Mouse (Mus musculus): ENCODE results near the gene Nhlh1. TPM values are rescaled to one million over a fixed set of nuclear protein-coding genes. Genes with fewer than 3 reads are reported as not detected.

Gene Nhlh1
- total RNA-seq (2021) = under 1 TPM in 1 of 2 experiments, not detected in 1; 0.32 TPM

GRCm38 (mm10) chr1:172057491-172057921, at the start of gene Nhlh1:
Gene Nhlh1 (minus strand): TSS chr1:172057573.
- intact Hi-C loops (cut with DNase I) = no loop called here

GRCm38 (mm10) chr1:172105101-172105500, 47.7 kb upstream of the Nhlh1 start:
- intact Hi-C loops (cut with DNase I) = no loop called here

More at GRCm38 (mm10) chr1:172057491-172057921, at the start of gene Nhlh1:
- DNase-seq (ENCODE audit: extremely low spot score in 1 of 2, low spot score in 2 of 2) = no peak

GRCm38 (mm10) chr1:172103619-172104018, 46.2 kb upstream of the Nhlh1 start:
- DNase-seq (ENCODE audit: extremely low spot score in 1 of 2, low spot score in 2 of 2) = no peak
- intact Hi-C loops (cut with DNase I) = no loop called here

More at GRCm38 (mm10) chr1:172105101-172105500, 47.7 kb upstream of the Nhlh1 start:
- no peak for DNase-seq (ENCODE audit: extremely low spot score in 1 of 2, low spot score in 2 of 2)

GRCm38 (mm10) chr1:172099325-172100033, 42.1 kb upstream of the Nhlh1 start:
- DNase-seq (ENCODE audit: extremely low spot score in 1 of 2, low spot score in 2 of 2) = peak in 1 of 2 experiments; percentile 45
- intact Hi-C loops (cut with DNase I) = loop anchor here (2.0 kb wide), 1 partner anchor 15 kb away; no protein-coding TSS in a partner anchor

GRCm38 (mm10) chr1:172095202-172095601, 37.8 kb upstream of the Nhlh1 start:
- no peak for DNase-seq (ENCODE audit: extremely low spot score in 1 of 2, low spot score in 2 of 2)
- intact Hi-C loops (cut with DNase I) = no loop called here

- intact Hi-C loops (cut with DNase I) = no loop called here
- no peak for DNase-seq (ENCODE audit: extremely low spot score in 1 of 2, low spot score in 2 of 2)
Measured at GRCm38 (mm10) chr1:172094295-172094694, 36.9 kb upstream of the Nhlh1 start.

- intact Hi-C loops (cut with DNase I) = no loop called here
- no peak for DNase-seq (ENCODE audit: extremely low spot score in 1 of 2, low spot score in 2 of 2)
Measured at GRCm38 (mm10) chr1:172093522-172093921, 36.1 kb upstream of the Nhlh1 start.

GRCm38 (mm10) chr1:172082899-172083445, 25.6 kb upstream of the Nhlh1 start:
- intact Hi-C loops (cut with DNase I) = no loop called here
- DNase-seq (ENCODE audit: extremely low spot score in 1 of 2, low spot score in 2 of 2) = no peak

- intact Hi-C loops (cut with DNase I) = no loop called here
Measured at GRCm38 (mm10) chr1:172082101-172082898, 24.9 kb upstream of the Nhlh1 start, which contains the start of the genes Copa and Ncstn. Gene Copa (plus strand): TSS chr1:172082529. Gene Ncstn (minus strand): TSS chr1:172082795.

GRCm38 (mm10) chr1:172077981-172078380, 20.6 kb upstream of the Nhlh1 start:
- DNase-seq (ENCODE audit: extremely low spot score in 1 of 2, low spot score in 2 of 2) = no peak
- intact Hi-C loops (cut with DNase I) = no loop called here

More at GRCm38 (mm10) chr1:172082101-172082898, 24.9 kb upstream of the Nhlh1 start, which contains the start of the genes Copa and Ncstn:
- peak; percentile 92 to 94 for DNase-seq (ENCODE audit: extremely low spot score in 1 of 2, low spot score in 2 of 2)

- no peak for DNase-seq (ENCODE audit: extremely low spot score in 1 of 2, low spot score in 2 of 2)
- intact Hi-C loops (cut with DNase I) = no loop called here
Measured at GRCm38 (mm10) chr1:172072604-172073003, 15.2 kb upstream of the Nhlh1 start.

GRCm38 (mm10) chr1:172071556-172071955, 14.2 kb upstream of the Nhlh1 start:
- no peak for DNase-seq (ENCODE audit: extremely low spot score in 1 of 2, low spot score in 2 of 2)
- intact Hi-C loops (cut with DNase I) = no loop called here

GRCm38 (mm10) chr1:172070227-172070626, 12.9 kb upstream of the Nhlh1 start:
- DNase-seq (ENCODE audit: extremely low spot score in 1 of 2, low spot score in 2 of 2) = no peak
- intact Hi-C loops (cut with DNase I) = no loop called here

GRCm38 (mm10) chr1:172064613-172065141, 7.3 kb upstream of the Nhlh1 start:
- peak; percentile 26 to 59 for DNase-seq (ENCODE audit: extremely low spot score in 1 of 2, low spot score in 2 of 2)
- intact Hi-C loops (cut with DNase I) = no loop called here

- DNase-seq (ENCODE audit: extremely low spot score in 1 of 2, low spot score in 2 of 2) = no peak
- intact Hi-C loops (cut with DNase I) = no loop called here
Measured at GRCm38 (mm10) chr1:172063291-172064023, 6.1 kb upstream of the Nhlh1 start.

GRCm38 (mm10) chr1:172062101-172062500, 4.7 kb upstream of the Nhlh1 start:
- DNase-seq (ENCODE audit: extremely low spot score in 1 of 2, low spot score in 2 of 2) = no peak
- intact Hi-C loops (cut with DNase I) = no loop called here

GRCm38 (mm10) chr1:172061217-172061616, 3.8 kb upstream of the Nhlh1 start:
- no peak for DNase-seq (ENCODE audit: extremely low spot score in 1 of 2, low spot score in 2 of 2)
- intact Hi-C loops (cut with DNase I) = no loop called here

GRCm38 (mm10) chr1:172060659-172061058, 3.3 kb upstream of the Nhlh1 start:
- intact Hi-C loops (cut with DNase I) = no loop called here
- no peak for DNase-seq (ENCODE audit: extremely low spot score in 1 of 2, low spot score in 2 of 2)

Data from left cerebral cortex, postnatal 10 days (tissue).